Mouse (Mus musculus) G1E-ER4 (cell line): Measurements from ENCODE around the gene Tmem30a. TPM values are rescaled to one million over a fixed set of nuclear protein-coding genes. Genes with fewer than 3 reads are reported as not detected.

Experiments used
- GATA1 ChIP-seq: IDR thresholded peaks from one replicate; pipeline ENCODE4 v1.8.0; 2012; ENCODE audit warnings: low read length, inconsistent platforms
- polyA plus RNA-seq: library from polyadenylated mRNA; stranded (reverse); fragments of >175 nt; gene quantifications from 2 replicates; pipeline ENCODE4 v1.2.3, GENCODE M21; 2012

The Tmem30a gene
- polyA plus RNA-seq, 1 experiment = 142 TPM

GRCm38 (mm10) chr9:79809411-79809810, 16.1 kb upstream of the Tmem30a start:
- no peak for TF ChIP-seq GATA1

GRCm38 (mm10) chr9:79807178-79807577, 13.9 kb upstream of the Tmem30a start:
- TF ChIP-seq GATA1 = no peak

GRCm38 (mm10) chr9:79806317-79807075, 13.2 kb upstream of the Tmem30a start:
- no peak for TF ChIP-seq GATA1

- no peak for TF ChIP-seq GATA1
These were observed 12.1 kb upstream of the Tmem30a start for GRCm38 (mm10) chr9:79805426-79805825.

GRCm38 (mm10) chr9:79796461-79797135, 3.3 kb upstream of the Tmem30a start:
- TF ChIP-seq GATA1 = no peak

GRCm38 (mm10) chr9:79795076-79795475, 1.8 kb upstream of the Tmem30a start:
- no peak for TF ChIP-seq GATA1

GRCm38 (mm10) chr9:79785794-79786085, 7.6 kb downstream of the Tmem30a start:
- TF ChIP-seq GATA1 = no peak

GRCm38 (mm10) chr9:79784934-79785793, 8.1 kb downstream of the Tmem30a start:
- TF ChIP-seq GATA1 = no peak

- TF ChIP-seq GATA1 = no peak
These were observed 8.9 kb downstream of the Tmem30a start for GRCm38 (mm10) chr9:79784439-79784838.

- TF ChIP-seq GATA1 = no peak
These were observed 14.0 kb downstream of the Tmem30a start for GRCm38 (mm10) chr9:79779354-79779753.

- TF ChIP-seq GATA1 = no peak
These were observed 26.2 kb downstream of the Tmem30a start for GRCm38 (mm10) chr9:79766991-79767545.

GRCm38 (mm10) chr9:79765329-79765728, 28.0 kb downstream of the Tmem30a start:
- no peak for TF ChIP-seq GATA1

- TF ChIP-seq GATA1 = no peak
These were observed 30.8 kb downstream of the Tmem30a start for GRCm38 (mm10) chr9:79762519-79762918.

- no peak for TF ChIP-seq GATA1
These were observed 33.2 kb downstream of the Tmem30a start for GRCm38 (mm10) chr9:79760076-79760475.

- TF ChIP-seq GATA1 = no peak
These were observed 33.8 kb downstream of the Tmem30a start, which contains the start of gene Cox7a2 for GRCm38 (mm10) chr9:79759385-79760005. TSS of gene Cox7a2 (minus strand) at chr9:79759878.
